ENCODE assay signal across 8 mouse cellular contexts in genomic region chr9:57505700-57506099, GRCm38 (mm10). TPM values are rescaled to one million over a fixed set of nuclear protein-coding genes. Genes with fewer than 3 reads are reported as not detected.
A peak's percentile ranks its signal among the peaks of the same experiment; 100 is the strongest.
DNase-seq lines count a peak whose midpoint lies in the region; ATAC-seq lines count a peak whose summit lies in the region.

No protein-coding gene starts in this region.

- H3K4me3 ChIP-seq in hindbrain, embryonic 15.5 days: 0 out of 2 replicates have a peak overlapping the region, but pooled peaks have one; percentile 4
- no peak overlapping the region for H3K4me3 ChIP-seq in liver, embryonic 16.5 days (ENCODE audit: low read depth, low read length)

- no peaks in the 10 kb centered on the region for H3K36me3 ChIP-seq in hindbrain, embryonic 15.5 days
- no peaks in the 10 kb centered on the region for H3K36me3 ChIP-seq in liver, embryonic 16.5 days (ENCODE audit: control insufficient read depth, insufficient read depth)

- peak; percentile 89 for DNase-seq in MEL-GATA-1-ER (ENCODE audit: extremely low read depth, low read depth)
- peak; percentile 81 to 86 for DNase-seq in adrenal gland, postnatal 36 days
- DNase-seq in frontal cortex, postnatal 25 days (ENCODE audit: low spot score in 2 of 2): peak; percentile 42 to 49
- DNase-seq in right cerebral cortex, adult 18-20 months: peak; percentile 84
- DNase-seq in gastrocnemius, adult 8-10 months (ENCODE audit: low spot score in 2 of 2): no peak
- no peak for DNase-seq in cerebellum, adult 11-12 months

- 3% methylated on average over 8 of the region's 8 CpGs for WGBS in hindbrain, embryonic 15.5 days
- WGBS in liver, embryonic 16.5 days (ENCODE audit: insufficient replicate concordance): 4% methylated on average over 8 of the region's 8 CpGs

- no peak overlapping the region for H3K9ac ChIP-seq in hindbrain, embryonic 15.5 days
- H3K9ac ChIP-seq in liver, embryonic 16.5 days (ENCODE audit: low read depth, low read length): no peak overlapping the region

- H3K27me3 ChIP-seq in hindbrain, embryonic 15.5 days: peaks cover 22% of the 10 kb centered on the region
- peaks cover 68% of the 10 kb centered on the region for H3K27me3 ChIP-seq in liver, embryonic 16.5 days (ENCODE audit: control insufficient read depth, insufficient read depth, low read depth, low read length)

- H3K4me1 ChIP-seq in hindbrain, embryonic 15.5 days (replicated peaks): peaks cover 57% of the 10 kb centered on the region
- H3K4me1 ChIP-seq in liver, embryonic 16.5 days (ENCODE audit: control insufficient read depth, low read depth, low read length): peaks cover 34% of the 10 kb centered on the region

- H3K9me3 ChIP-seq in hindbrain, embryonic 15.5 days: no peaks in the 10 kb centered on the region
- no peaks in the 10 kb centered on the region for H3K9me3 ChIP-seq in liver, embryonic 16.5 days (replicated peaks; ENCODE audit: control insufficient read depth, low read length)

- peak; percentile 80 for ATAC-seq in hindbrain, embryonic 15.5 days (ENCODE audit: low FRiP score, low read depth)
- peak; percentile 99 for ATAC-seq in liver, embryonic 16.5 days (ENCODE audit: low read depth)

- H3K4me2 ChIP-seq in hindbrain, embryonic 15.5 days: peak overlapping the region; percentile 93
- peak overlapping the region; percentile 2 for H3K4me2 ChIP-seq in liver, embryonic 16.5 days (ENCODE audit: low read depth, low read length)

- H3K27ac ChIP-seq in hindbrain, embryonic 15.5 days (replicated peaks): peak overlapping the region; percentile 72
- H3K27ac ChIP-seq in liver, embryonic 16.5 days (ENCODE audit: low read length): no peak overlapping the region

RNA-seq across cellular contexts. Expression of gene Rpp25, which starts 1.9 kb away (rescaled TPM):
- 1 to 10 TPM; 1.4 to 4.0 TPM for total RNA-seq in adrenal gland, postnatal 36 days (2021)
- polyA plus RNA-seq in hindbrain, embryonic 15.5 days (2015; fragmentation: Nextera tagmentation; extraction: Ambion mirVana): 17.7 and 18.0 TPM in 2 replicates
- polyA plus RNA-seq in liver, embryonic 16.5 days (2015; fragmentation: Nextera tagmentation; extraction: Ambion mirVana): 0.41 and 0.57 TPM in 2 replicates
- not detected for total RNA-seq in gastrocnemius, adult 8-10 months (2022)

RNA-seq across cellular contexts. Expression of gene Cox5a, which starts 15.4 kb away (rescaled TPM):
- 100 to 1,000 TPM; 547 to 578 TPM for total RNA-seq in adrenal gland, postnatal 36 days (2021)
- 894 and 915 TPM in 2 replicates for polyA plus RNA-seq in hindbrain, embryonic 15.5 days (2015; fragmentation: Nextera tagmentation; extraction: Ambion mirVana)
- polyA plus RNA-seq in liver, embryonic 16.5 days (2015; fragmentation: Nextera tagmentation; extraction: Ambion mirVana): 266 and 275 TPM in 2 replicates
- 1,000 to 10,000 TPM; 1,141 to 1,247 (median 1,173) TPM for total RNA-seq in gastrocnemius, adult 8-10 months (2022)

RNA-seq across cellular contexts. Expression of gene Fam219b, which starts 31.6 kb away (rescaled TPM):
- 10 to 100 TPM; 25.2 to 26.3 TPM for total RNA-seq in adrenal gland, postnatal 36 days (2021)
- polyA plus RNA-seq in hindbrain, embryonic 15.5 days (2015; fragmentation: Nextera tagmentation; extraction: Ambion mirVana): 25.0 TPM in 2 replicates
- polyA plus RNA-seq in liver, embryonic 16.5 days (2015; fragmentation: Nextera tagmentation; extraction: Ambion mirVana): 5.3 and 5.7 TPM in 2 replicates
- total RNA-seq in gastrocnemius, adult 8-10 months (2022): 1 to 10 TPM; 4.3 to 6.5 (median 5.5) TPM

RNA-seq across cellular contexts. Expression of gene Scamp5, which starts 37.8 kb away (rescaled TPM):
- total RNA-seq in adrenal gland, postnatal 36 days (2021): 10 to 100 TPM in 1 of 2 experiments, 1 to 10 TPM in 1; 8.4 to 12.3 TPM
- 134 and 139 TPM in 2 replicates for polyA plus RNA-seq in hindbrain, embryonic 15.5 days (2015; fragmentation: Nextera tagmentation; extraction: Ambion mirVana)
- polyA plus RNA-seq in liver, embryonic 16.5 days (2015; fragmentation: Nextera tagmentation; extraction: Ambion mirVana): 7.8 and 7.9 TPM in 2 replicates
- 1 to 10 TPM in 1 of 4 experiments, under 1 TPM in 3; 0.34 to 1.3 (median 0.76) TPM for total RNA-seq in gastrocnemius, adult 8-10 months (2022)

RNA-seq across cellular contexts. Expression of gene Mpi, which starts 46.9 kb away (rescaled TPM):
- total RNA-seq in adrenal gland, postnatal 36 days (2021): 10 to 100 TPM; 37.0 to 39.6 TPM
- 74.7 and 75.9 TPM in 2 replicates for polyA plus RNA-seq in hindbrain, embryonic 15.5 days (2015; fragmentation: Nextera tagmentation; extraction: Ambion mirVana)
- polyA plus RNA-seq in liver, embryonic 16.5 days (2015; fragmentation: Nextera tagmentation; extraction: Ambion mirVana): 9.9 and 12.3 TPM in 2 replicates
- 10 to 100 TPM; 71.2 to 89.3 (median 74.4) TPM for total RNA-seq in gastrocnemius, adult 8-10 months (2022)

Comparison
In these comparisons a context has a peak if more than half of its experiments do, and no peak if none do; other contexts are left out.
1. DNase-seq: peak in MEL-GATA-1-ER (single experiment), adrenal gland, postnatal 36 days (2 of 2), frontal cortex, postnatal 25 days (2 of 2) and right cerebral cortex, adult 18-20 months (single experiment); none in gastrocnemius, adult 8-10 months (0 of 2) and cerebellum, adult 11-12 months (single experiment).